Mouse (Mus musculus): ENCODE results near the gene Ankzf1. TPM values are rescaled to one million over a fixed set of nuclear protein-coding genes. Genes with fewer than 3 reads are reported as not detected.

Ankzf1 gene
- polyA plus RNA-seq, 1 experiment from 2014 or later, result 21.6 TPM

- no peaks in the 10 kb centered on the region for H3K9me3 ChIP-seq
- peaks cover 25% of the 10 kb centered on the region for H3K36me3 ChIP-seq
- H3K27me3 ChIP-seq (ENCODE audit: insufficient read depth, poor library complexity, severe bottlenecking), result peaks cover 7% of the 10 kb centered on the region
- H3K4me1 ChIP-seq (replicated peaks), result peaks cover 42% of the 10 kb centered on the region
- peak; percentile 23 for DNase-seq (ENCODE audit: low spot score)
- 12% methylated on average over 34 of the region's 34 CpGs for WGBS
- H3K27ac ChIP-seq, result peak overlapping the region; percentile 69
- peak overlapping the region; percentile 89 for H3K4me3 ChIP-seq
Measured at GRCm38 (mm10) chr1:75208967-75209678, 17.2 kb downstream of the Ankzf1 start.

GRCm38 (mm10) chr1:75210136-75211087 is 18.5 kb downstream of the Ankzf1 start, which contains the start of the genes Glb1l and Stk16:
TSS of gene Glb1l (minus strand) at chr1:75210813.
TSS of gene Stk16 (plus strand) at chr1:75210838.
- peak; percentile 97 for DNase-seq (ENCODE audit: low spot score)
- WGBS, result 6% methylated on average over 42 of the region's 42 CpGs
- no peaks in the 10 kb centered on the region for H3K9me3 ChIP-seq
- peaks cover 38% of the 10 kb centered on the region for H3K36me3 ChIP-seq
- peaks cover 9% of the 10 kb centered on the region for H3K27me3 ChIP-seq (ENCODE audit: insufficient read depth, poor library complexity, severe bottlenecking)
- peak within 1 kb of the TSS; percentile 89 for H3K4me3 ChIP-seq
- peak within 1 kb of the TSS; percentile 93 for H3K27ac ChIP-seq
- H3K4me1 ChIP-seq (replicated peaks), result peaks cover 42% of the 10 kb centered on the region

DNA sequence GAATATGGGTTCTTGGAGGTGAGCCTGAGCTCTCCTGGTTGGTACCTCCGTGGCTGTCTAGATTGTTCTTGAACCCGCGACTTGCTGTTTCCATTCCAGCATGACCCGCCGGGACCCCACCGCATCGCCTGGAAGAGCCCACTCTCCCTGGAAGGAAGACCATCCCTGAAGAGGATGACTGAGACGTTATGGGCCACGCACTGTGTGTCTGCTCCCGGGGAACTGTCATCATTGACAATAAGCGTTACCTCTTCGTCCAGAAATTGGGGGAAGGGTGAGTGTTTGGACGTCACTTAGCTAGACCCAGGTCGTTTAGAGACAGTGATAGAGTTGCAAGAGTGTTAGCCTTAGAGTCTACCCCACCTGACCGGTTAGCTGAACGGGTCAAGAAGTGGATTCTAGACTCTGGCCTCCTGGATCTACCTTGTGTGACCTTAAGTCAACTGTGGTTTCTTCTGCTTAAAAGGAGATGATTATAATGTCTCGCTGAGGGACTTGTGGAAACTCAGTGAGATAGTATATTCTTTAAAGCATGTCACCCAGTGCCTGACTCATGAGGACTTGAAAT is 19.3 kb downstream of the Ankzf1 start:
- peaks cover 17% of the 10 kb centered on the region for H3K27me3 ChIP-seq (ENCODE audit: insufficient read depth, poor library complexity, severe bottlenecking)
- peak overlapping the region; percentile 93 for H3K27ac ChIP-seq
- no peaks in the 10 kb centered on the region for H3K9me3 ChIP-seq
- 13% methylated on average over 17 of the region's 17 CpGs for WGBS
- no peak for DNase-seq (ENCODE audit: low spot score)
- peaks cover 42% of the 10 kb centered on the region for H3K4me1 ChIP-seq (replicated peaks)
- H3K36me3 ChIP-seq, result peaks cover 46% of the 10 kb centered on the region
- peak overlapping the region; percentile 89 for H3K4me3 ChIP-seq

- H3K4me1 ChIP-seq (replicated peaks), result peaks cover 42% of the 10 kb centered on the region
- peaks cover 30% of the 10 kb centered on the region for H3K27me3 ChIP-seq (ENCODE audit: insufficient read depth, poor library complexity, severe bottlenecking)
- no peak overlapping the region for H3K27ac ChIP-seq
- no peak overlapping the region for H3K4me3 ChIP-seq
- no peak for DNase-seq (ENCODE audit: low spot score)
- no peaks in the 10 kb centered on the region for H3K9me3 ChIP-seq
- 71% methylated on average over 4 of the region's 4 CpGs for WGBS
- peaks cover 47% of the 10 kb centered on the region for H3K36me3 ChIP-seq
Measured at GRCm38 (mm10) chr1:75212542-75212941, 20.6 kb downstream of the Ankzf1 start.

GRCm38 (mm10) chr1:75213096-75213495 is 21.1 kb downstream of the Ankzf1 start:
- no peak overlapping the region for H3K27ac ChIP-seq
- no peaks in the 10 kb centered on the region for H3K9me3 ChIP-seq
- WGBS, result 86% methylated on average over 7 of the region's 7 CpGs
- H3K4me1 ChIP-seq (replicated peaks), result peaks cover 44% of the 10 kb centered on the region
- H3K36me3 ChIP-seq, result peaks cover 47% of the 10 kb centered on the region
- no peak for DNase-seq (ENCODE audit: low spot score)
- H3K27me3 ChIP-seq (ENCODE audit: insufficient read depth, poor library complexity, severe bottlenecking), result peaks cover 36% of the 10 kb centered on the region
- no peak overlapping the region for H3K4me3 ChIP-seq

DNA sequence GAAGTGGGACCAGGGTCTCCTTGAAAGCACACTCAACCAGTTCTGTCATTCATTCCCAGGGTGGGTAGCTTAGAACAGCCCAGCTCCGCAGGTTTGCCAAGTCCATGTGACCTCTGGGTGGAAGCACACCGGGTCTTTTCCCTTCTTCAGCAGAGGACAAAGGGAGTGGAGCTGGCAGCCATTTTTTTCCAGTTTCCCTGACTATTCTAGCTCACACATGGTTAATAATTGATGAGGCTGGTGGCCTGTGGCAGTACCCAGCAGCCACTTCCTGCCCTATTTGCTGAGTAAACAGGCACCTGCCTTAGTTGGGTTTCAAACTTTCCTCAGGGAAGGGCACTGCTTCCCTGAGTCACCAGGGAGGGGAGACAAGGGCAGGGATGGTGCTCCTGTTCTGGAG is 22.5 kb downstream of the Ankzf1 start:
- no peak for DNase-seq (ENCODE audit: low spot score)
- Histone ChIP-seq H3K9me3 (no peaks in the 10 kb centered on the region), H3K27ac (no peak overlapping the region), H3K36me3 (peaks cover 47% of the 10 kb centered on the region), H3K4me1 (replicated peaks) (peaks cover 46% of the 10 kb centered on the region), H3K27me3 (ENCODE audit: insufficient read depth, poor library complexity, severe bottlenecking) (peaks cover 42% of the 10 kb centered on the region), H3K4me3 (no peak overlapping the region)
- WGBS, result 90% methylated on average over 2 of the region's 2 CpGs

- Histone ChIP-seq H3K9me3 (no peaks in the 10 kb centered on the region), H3K4me1 (replicated peaks) (peaks cover 46% of the 10 kb centered on the region)
- 87% methylated on average over 5 of the region's 5 CpGs for WGBS
Measured at GRCm38 (mm10) chr1:75214886-75215285, 22.9 kb downstream of the Ankzf1 start.

DNA sequence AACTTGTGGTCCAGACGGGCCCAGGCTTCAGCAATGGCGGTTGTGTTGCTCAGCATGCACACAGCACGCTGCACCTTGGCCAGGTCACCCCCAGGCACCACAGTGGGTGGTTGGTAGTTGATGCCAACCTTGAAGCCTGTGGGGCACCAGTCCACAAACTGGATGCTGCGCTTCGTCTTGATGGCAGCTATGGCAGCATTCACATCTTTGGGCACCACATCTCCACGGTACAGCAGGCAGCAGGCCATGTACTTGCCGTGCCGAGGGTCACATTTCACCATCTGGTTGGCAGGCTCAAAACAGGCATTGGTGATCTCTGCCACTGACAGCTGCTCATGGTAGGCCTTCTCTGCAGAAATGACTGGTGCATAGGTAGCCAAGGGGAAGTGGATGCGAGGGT is 23.8 kb downstream of the Ankzf1 start:
- Histone ChIP-seq H3K27me3 (ENCODE audit: insufficient read depth, poor library complexity, severe bottlenecking) (peaks cover 55% of the 10 kb centered on the region), H3K27ac (no peak overlapping the region), H3K36me3 (peaks cover 47% of the 10 kb centered on the region), H3K4me3 (no peak overlapping the region), H3K4me1 (replicated peaks) (peaks cover 42% of the 10 kb centered on the region), H3K9me3 (no peaks in the 10 kb centered on the region)
- WGBS, result 94% methylated on average over 9 of the region's 9 CpGs
- DNase-seq (ENCODE audit: low spot score), result no peak

More at GRCm38 (mm10) chr1:75214886-75215285, 22.9 kb downstream of the Ankzf1 start:
- Histone ChIP-seq H3K4me3 (no peak overlapping the region), H3K27me3 (ENCODE audit: insufficient read depth, poor library complexity, severe bottlenecking) (peaks cover 46% of the 10 kb centered on the region), H3K27ac (no peak overlapping the region), H3K36me3 (peaks cover 47% of the 10 kb centered on the region)
- no peak for DNase-seq (ENCODE audit: low spot score)

DNA sequence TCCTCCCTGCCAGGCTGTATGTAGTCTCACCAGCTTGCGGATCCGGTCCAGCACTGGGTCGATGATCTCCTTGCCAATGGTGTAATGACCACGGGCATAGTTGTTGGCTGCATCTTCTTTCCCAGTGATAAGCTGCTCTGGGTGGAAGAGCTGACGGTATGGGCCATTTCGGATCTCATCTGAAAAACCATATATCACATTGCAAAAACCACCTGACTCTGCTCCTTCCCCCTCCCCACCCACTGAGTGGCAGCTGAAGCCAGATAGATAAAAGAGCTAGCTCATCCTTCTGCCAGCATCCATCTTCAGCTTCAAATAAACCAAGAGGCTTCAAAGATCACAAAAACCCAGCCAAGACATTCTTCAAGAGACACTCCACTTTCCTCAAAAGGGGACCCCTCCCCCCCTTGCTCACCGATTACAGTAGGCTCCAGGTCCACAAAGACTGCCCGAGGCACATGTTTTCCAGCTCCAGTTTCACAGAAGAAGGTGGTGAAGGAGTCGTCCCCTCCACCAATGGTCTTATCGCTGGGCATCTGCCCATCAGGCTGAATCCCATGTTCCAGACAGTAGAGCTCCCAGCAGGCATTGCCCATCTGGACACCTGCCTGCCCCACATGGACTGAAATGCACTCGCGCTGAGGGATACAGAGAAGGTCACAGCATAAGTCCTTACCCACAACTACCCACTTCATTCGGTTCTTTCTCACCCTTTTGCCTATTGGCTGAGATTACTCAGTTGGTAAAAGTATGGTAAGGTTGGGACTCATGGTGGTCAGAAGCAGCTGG is 25.0 kb downstream of the Ankzf1 start:
- no peaks in the 10 kb centered on the region for H3K9me3 ChIP-seq
- DNase-seq (ENCODE audit: low spot score), result no peak
- 81% methylated on average over 13 of the region's 13 CpGs for WGBS
- no peak overlapping the region for H3K4me3 ChIP-seq
- peaks cover 43% of the 10 kb centered on the region for H3K36me3 ChIP-seq
- H3K4me1 ChIP-seq (replicated peaks), result peaks cover 32% of the 10 kb centered on the region
- H3K27ac ChIP-seq, result no peak overlapping the region
- peaks cover 67% of the 10 kb centered on the region for H3K27me3 ChIP-seq (ENCODE audit: insufficient read depth, poor library complexity, severe bottlenecking)

GRCm38 (mm10) chr1:75217893-75218226 is 25.9 kb downstream of the Ankzf1 start:
- Histone ChIP-seq H3K4me1 (replicated peaks) (peaks cover 23% of the 10 kb centered on the region), H3K9me3 (no peaks in the 10 kb centered on the region), H3K36me3 (peaks cover 35% of the 10 kb centered on the region), H3K27me3 (ENCODE audit: insufficient read depth, poor library complexity, severe bottlenecking) (peaks cover 76% of the 10 kb centered on the region), H3K27ac (no peak overlapping the region), H3K4me3 (peak overlapping the region; percentile 60)
- no peak for DNase-seq (ENCODE audit: low spot score)
- 7% methylated on average over 6 of the region's 6 CpGs for WGBS

DNA sequence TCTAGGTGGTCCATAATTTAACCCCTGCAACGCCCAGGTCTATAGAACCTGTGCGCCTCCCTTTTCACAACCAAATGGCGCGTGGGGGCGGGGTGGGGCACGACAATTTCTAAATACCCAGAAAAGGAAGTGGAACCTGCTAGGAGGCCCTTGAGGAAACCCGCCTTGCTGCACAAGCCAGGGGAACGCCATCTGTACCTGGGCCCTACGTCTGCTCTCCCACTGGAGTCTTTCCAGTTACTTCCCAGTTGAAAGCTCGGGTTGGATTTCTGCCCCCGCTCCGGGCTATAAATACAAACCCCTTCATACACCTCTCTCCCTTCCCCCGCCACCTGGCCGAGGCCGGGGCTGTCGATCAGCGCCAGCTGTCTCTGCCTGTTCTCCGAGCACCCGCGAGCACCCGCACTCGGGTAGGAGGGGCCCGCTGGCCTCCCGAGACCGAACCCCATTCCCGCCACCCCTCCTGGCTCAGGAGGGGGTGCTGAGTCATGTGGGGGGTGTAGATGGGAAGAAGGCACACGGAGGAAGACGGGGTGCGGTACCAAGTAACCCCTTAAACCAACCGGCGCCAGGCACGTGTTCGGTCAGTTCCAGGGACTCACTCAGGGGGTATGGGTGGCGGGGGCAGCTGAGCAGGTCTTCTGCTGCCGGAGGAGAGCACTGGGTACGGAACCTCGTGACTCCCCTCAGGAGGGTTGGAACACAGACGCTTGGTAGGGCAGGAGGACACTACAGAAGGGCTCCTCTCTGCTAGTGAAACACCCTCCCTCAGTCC is 26.5 kb downstream of the Ankzf1 start:
- Histone ChIP-seq H3K4me3 (peak overlapping the region; percentile 60), H3K27me3 (ENCODE audit: insufficient read depth, poor library complexity, severe bottlenecking) (peaks cover 77% of the 10 kb centered on the region), H3K9me3 (no peaks in the 10 kb centered on the region), H3K27ac (peak overlapping the region; percentile 71), H3K36me3 (peaks cover 29% of the 10 kb centered on the region), H3K4me1 (replicated peaks) (peaks cover 22% of the 10 kb centered on the region)
- WGBS, result 3% methylated on average over 38 of the region's 38 CpGs
- DNase-seq (ENCODE audit: low spot score), result peak; percentile 18
